Mouse (Mus musculus) neutrophil, adult 5-6 weeks (primary cell): ENCODE results near the gene Apoo. TPM values are rescaled to one million over a fixed set of nuclear protein-coding genes. Genes with fewer than 3 reads are reported as not detected.

Experiments
- total RNA-seq: library from RNA; stranded (forward); fragments of 200-1000 nt; gene quantifications from 2 replicates; pipeline ENCODE4 v1.2.3, GENCODE M21; 2017

Gene Apoo
- total RNA-seq, 1 experiment from 2014 or later, result 6.9 TPM

Other genes starting within 250 kb of the Apoo start
- gene Zfx, start 243.4 kb upstream of the Apoo start, total RNA-seq, result 40.6 and 44.2 TPM in 2 replicates
- 69.7 and 81.2 TPM in 2 replicates for gene Eif2s3x, start 154.3 kb upstream of the Apoo start, total RNA-seq
- gene Klhl15, start 132.5 kb upstream of the Apoo start, total RNA-seq, result 10.1 and 13.3 TPM in 2 replicates
- gene Fam90a1b, start 340 bp upstream of the Apoo start, total RNA-seq, result not detected in 2 replicates
- gene Maged1, start 175.0 kb downstream of the Apoo start, total RNA-seq, result 0.49 and 0.81 TPM in 2 replicates